Mouse (Mus musculus): Measurements from ENCODE around the gene Abca13. TPM values are rescaled to one million over a fixed set of nuclear protein-coding genes. Genes with fewer than 3 reads are reported as not detected.

Gene Abca13
- polyA plus RNA-seq, 2 experiments: 0.01 TPM; not detected in 1

DNA sequence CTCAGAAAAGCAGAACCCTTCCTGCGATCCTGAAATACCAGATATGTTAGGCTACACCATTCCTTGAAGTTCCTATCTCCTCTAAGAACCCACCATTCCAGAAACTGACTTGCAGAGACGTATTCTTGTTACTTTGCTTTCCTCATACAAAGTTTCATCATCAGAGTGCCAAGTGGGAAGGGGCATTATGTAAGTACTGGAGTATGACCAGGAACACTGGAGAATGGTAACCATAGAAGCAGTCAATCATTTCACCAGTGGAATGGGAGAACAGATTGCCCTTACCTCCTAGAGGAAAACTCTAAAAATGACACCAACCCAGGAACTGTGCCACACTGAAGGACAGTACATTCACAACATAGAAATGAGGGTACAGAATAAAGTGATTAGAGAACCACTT is 368.3 kb downstream of the Abca13 start:
- no peak for ATAC-seq (ENCODE audit: low FRiP score, low read depth)
- no peak overlapping the region for H3K9ac ChIP-seq (ENCODE audit: low read depth, low read length, severe bottlenecking)
- no peak overlapping the region for H3K4me3 ChIP-seq (replicated peaks; ENCODE audit: low read length)
- H3K4me2 ChIP-seq (replicated peaks; ENCODE audit: low read depth, low read length, severe bottlenecking): no peak overlapping the region
- no peaks in the 10 kb centered on the region for H3K4me1 ChIP-seq (ENCODE audit: control insufficient read depth, insufficient read depth, low read length)
- 83% methylated on average over 2 of the region's 2 CpGs for WGBS
- H3K9me3 ChIP-seq (ENCODE audit: control insufficient read depth, low read length): no peaks in the 10 kb centered on the region
- no peak for DNase-seq (ENCODE audit: low spot score)
- TF ChIP-seq POLR2A (IDR thresholded peaks at IDR 0.05; ENCODE audit: borderline replicate concordance, extremely low read depth, insufficient read depth, insufficient read length): no peak
- H3K27ac ChIP-seq (replicated peaks; ENCODE audit: low read depth, low read length): no peak overlapping the region
- H3K36me3 ChIP-seq (ENCODE audit: control insufficient read depth, insufficient read depth, low read length): no peaks in the 10 kb centered on the region
- H3K27me3 ChIP-seq (ENCODE audit: control insufficient read depth, insufficient read depth, low read length): no peaks in the 10 kb centered on the region

DNA sequence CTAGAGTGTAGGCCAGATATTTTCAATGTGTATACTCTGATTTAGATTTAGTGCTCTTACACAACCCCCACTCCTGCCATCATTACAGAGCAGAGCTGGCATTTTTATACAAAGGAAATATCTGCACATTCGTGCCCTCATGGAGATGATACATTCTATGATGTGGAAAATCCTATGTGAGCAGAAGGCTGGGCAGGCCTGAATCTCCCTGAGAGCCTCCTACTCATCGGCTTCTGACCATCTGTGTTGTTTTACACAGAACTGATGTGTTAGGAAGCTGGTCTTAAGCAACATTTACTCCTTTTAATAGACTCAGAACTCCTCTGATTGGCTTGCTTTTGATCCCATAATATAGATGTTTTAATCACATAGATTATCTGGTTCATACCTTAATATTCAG is 376.6 kb downstream of the Abca13 start:
- DNase-seq (ENCODE audit: low spot score) (no peak), ATAC-seq (ENCODE audit: low FRiP score, low read depth) (no peak)
- no peak for TF ChIP-seq POLR2A (IDR thresholded peaks at IDR 0.05; ENCODE audit: borderline replicate concordance, extremely low read depth, insufficient read depth, insufficient read length)
- Histone ChIP-seq H3K27ac (replicated peaks; ENCODE audit: low read depth, low read length) (no peak overlapping the region), H3K36me3 (ENCODE audit: control insufficient read depth, insufficient read depth, low read length) (no peaks in the 10 kb centered on the region), H3K9me3 (ENCODE audit: control insufficient read depth, low read length) (no peaks in the 10 kb centered on the region), H3K4me3 (replicated peaks; ENCODE audit: low read length) (no peak overlapping the region), H3K27me3 (ENCODE audit: control insufficient read depth, insufficient read depth, low read length) (no peaks in the 10 kb centered on the region), H3K4me2 (replicated peaks; ENCODE audit: low read depth, low read length, severe bottlenecking) (no peak overlapping the region), H3K4me1 (ENCODE audit: control insufficient read depth, insufficient read depth, low read length) (no peaks in the 10 kb centered on the region), H3K9ac (ENCODE audit: low read depth, low read length, severe bottlenecking) (no peak overlapping the region)
- 84% methylated on average over 2 of the region's 2 CpGs for WGBS

DNA sequence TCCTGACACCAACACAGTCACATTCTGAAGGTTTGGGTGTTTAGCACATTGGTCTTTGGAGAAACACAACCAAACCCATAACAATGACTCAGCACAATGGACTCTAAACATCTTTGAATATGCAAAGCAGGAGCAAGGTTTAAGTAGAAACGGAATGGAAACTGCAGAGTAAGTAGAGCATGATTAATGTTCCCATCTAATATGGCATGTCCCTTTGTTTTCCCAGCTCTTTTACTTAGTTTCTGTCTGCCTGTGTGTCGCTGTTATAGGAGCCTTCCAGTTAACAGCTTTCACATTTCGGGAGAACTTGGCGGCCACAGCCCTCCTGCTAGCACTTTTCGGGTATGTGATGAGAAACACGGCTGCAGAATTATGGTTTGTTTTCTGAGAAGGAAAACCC is 378.6 kb downstream of the Abca13 start:
- Histone ChIP-seq H3K4me2 (replicated peaks; ENCODE audit: low read depth, low read length, severe bottlenecking) (no peak overlapping the region), H3K9ac (ENCODE audit: low read depth, low read length, severe bottlenecking) (no peak overlapping the region), H3K4me1 (ENCODE audit: control insufficient read depth, insufficient read depth, low read length) (no peaks in the 10 kb centered on the region), H3K36me3 (ENCODE audit: control insufficient read depth, insufficient read depth, low read length) (no peaks in the 10 kb centered on the region), H3K9me3 (ENCODE audit: control insufficient read depth, low read length) (no peaks in the 10 kb centered on the region), H3K27me3 (ENCODE audit: control insufficient read depth, insufficient read depth, low read length) (no peaks in the 10 kb centered on the region), H3K4me3 (replicated peaks; ENCODE audit: low read length) (no peak overlapping the region), H3K27ac (replicated peaks; ENCODE audit: low read depth, low read length) (no peak overlapping the region)
- TF ChIP-seq POLR2A (IDR thresholded peaks at IDR 0.05; ENCODE audit: borderline replicate concordance, extremely low read depth, insufficient read depth, insufficient read length): no peak
- DNase-seq (ENCODE audit: low spot score): no peak
- 76% methylated on average over 6 of the region's 6 CpGs for WGBS
- no peak for ATAC-seq (ENCODE audit: low FRiP score, low read depth)

GRCm38 (mm10) chr11:9574894-9575293 is 383.2 kb downstream of the Abca13 start:
- H3K27me3 ChIP-seq (ENCODE audit: control insufficient read depth, insufficient read depth, low read length): no peaks in the 10 kb centered on the region
- H3K4me2 ChIP-seq (replicated peaks; ENCODE audit: low read depth, low read length, severe bottlenecking): no peak overlapping the region
- H3K9ac ChIP-seq (ENCODE audit: low read depth, low read length, severe bottlenecking): no peak overlapping the region
- DNase-seq (ENCODE audit: low spot score): no peak
- no peaks in the 10 kb centered on the region for H3K9me3 ChIP-seq (ENCODE audit: control insufficient read depth, low read length)
- no peaks in the 10 kb centered on the region for H3K36me3 ChIP-seq (ENCODE audit: control insufficient read depth, insufficient read depth, low read length)
- no peak for TF ChIP-seq POLR2A (IDR thresholded peaks at IDR 0.05; ENCODE audit: borderline replicate concordance, extremely low read depth, insufficient read depth, insufficient read length)
- no peak for ATAC-seq (ENCODE audit: low FRiP score, low read depth)
- no peaks in the 10 kb centered on the region for H3K4me1 ChIP-seq (ENCODE audit: control insufficient read depth, insufficient read depth, low read length)
- H3K27ac ChIP-seq (replicated peaks; ENCODE audit: low read depth, low read length): no peak overlapping the region
- H3K4me3 ChIP-seq (replicated peaks; ENCODE audit: low read length): no peak overlapping the region
- 87% methylated on average over 4 of the region's 4 CpGs for WGBS

- no peak for TF ChIP-seq POLR2A (IDR thresholded peaks at IDR 0.05; ENCODE audit: borderline replicate concordance, extremely low read depth, insufficient read depth, insufficient read length)
- Histone ChIP-seq H3K36me3 (ENCODE audit: control insufficient read depth, insufficient read depth, low read length) (no peaks in the 10 kb centered on the region), H3K4me1 (ENCODE audit: control insufficient read depth, insufficient read depth, low read length) (no peaks in the 10 kb centered on the region), H3K27ac (replicated peaks; ENCODE audit: low read depth, low read length) (no peak overlapping the region), H3K27me3 (ENCODE audit: control insufficient read depth, insufficient read depth, low read length) (no peaks in the 10 kb centered on the region), H3K4me2 (replicated peaks; ENCODE audit: low read depth, low read length, severe bottlenecking) (no peak overlapping the region), H3K9me3 (ENCODE audit: control insufficient read depth, low read length) (no peaks in the 10 kb centered on the region), H3K4me3 (replicated peaks; ENCODE audit: low read length) (no peak overlapping the region), H3K9ac (ENCODE audit: low read depth, low read length, severe bottlenecking) (no peak overlapping the region)
- ATAC-seq (ENCODE audit: low FRiP score, low read depth): no peak
- no peak for DNase-seq (ENCODE audit: low spot score)
- WGBS: 82% methylated on average over 1 of the region's 1 CpGs
Measured at GRCm38 (mm10) chr11:9591757-9592316, 400.1 kb downstream of the Abca13 start.

DNA sequence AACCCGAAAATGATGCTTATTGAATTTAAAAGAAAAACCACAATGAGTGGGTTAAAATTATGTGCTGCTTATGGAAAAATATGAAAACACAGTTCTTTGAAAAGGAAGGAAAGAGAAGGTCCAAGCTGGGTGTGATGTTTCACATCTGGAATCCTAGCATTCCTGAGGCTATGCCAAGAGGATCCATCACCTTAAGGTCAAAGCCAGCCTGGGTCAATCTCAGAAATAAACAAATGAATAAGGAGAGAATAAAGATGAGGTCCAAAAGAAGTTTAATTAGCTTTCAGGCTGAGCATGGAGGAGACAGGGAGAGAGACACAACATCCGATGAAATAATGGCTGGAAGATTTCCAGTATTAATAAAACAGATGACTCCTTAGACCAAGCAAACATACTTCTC is 405.6 kb downstream of the Abca13 start:
- Histone ChIP-seq H3K27ac (replicated peaks; ENCODE audit: low read depth, low read length) (no peak overlapping the region), H3K9ac (ENCODE audit: low read depth, low read length, severe bottlenecking) (no peak overlapping the region), H3K4me1 (ENCODE audit: control insufficient read depth, insufficient read depth, low read length) (no peaks in the 10 kb centered on the region), H3K27me3 (ENCODE audit: control insufficient read depth, insufficient read depth, low read length) (no peaks in the 10 kb centered on the region), H3K9me3 (ENCODE audit: control insufficient read depth, low read length) (no peaks in the 10 kb centered on the region), H3K4me2 (replicated peaks; ENCODE audit: low read depth, low read length, severe bottlenecking) (no peak overlapping the region), H3K36me3 (ENCODE audit: control insufficient read depth, insufficient read depth, low read length) (no peaks in the 10 kb centered on the region), H3K4me3 (replicated peaks; ENCODE audit: low read length) (no peak overlapping the region)
- DNase-seq (ENCODE audit: low spot score) (no peak), ATAC-seq (ENCODE audit: low FRiP score, low read depth) (no peak)
- no peak for TF ChIP-seq POLR2A (IDR thresholded peaks at IDR 0.05; ENCODE audit: borderline replicate concordance, extremely low read depth, insufficient read depth, insufficient read length)
- WGBS: 77% methylated on average over 2 of the region's 2 CpGs

Measured in limb, embryonic 14.5 days (tissue).